Mouse (Mus musculus) megakaryocyte, embryonic 14.5 days (primary cell): ENCODE results near the gene Cdh22.

Experiments used
- FLI1 ChIP-seq: IDR thresholded peaks from 2 replicates; pipeline ENCODE4 v1.6.1; 2012; ENCODE audit warnings: low read length, inconsistent platforms, mixed read lengths
- GATA1 ChIP-seq: IDR thresholded peaks from 3 replicates; pipeline ENCODE4 v1.6.1; 2012; ENCODE audit warnings: mixed read lengths, low read length, inconsistent platforms, borderline replicate concordance

- TF ChIP-seq GATA1 (no peak), FLI1 (no peak)
These were observed 21.6 kb upstream of the Cdh22 start for GRCm38 (mm10) chr2:165256213-165256612.
